Mouse (Mus musculus) megakaryocyte, embryonic 14.5 days (primary cell): Measurements from ENCODE around the gene Kcnk2.

Experiments used
- FLI1 ChIP-seq: IDR thresholded peaks from 2 replicates; pipeline ENCODE4 v1.6.1; 2012; ENCODE audit warnings: low read length, inconsistent platforms, mixed read lengths
- GATA1 ChIP-seq: IDR thresholded peaks from 3 replicates; pipeline ENCODE4 v1.6.1; 2012; ENCODE audit warnings: mixed read lengths, low read length, inconsistent platforms, borderline replicate concordance

- TF ChIP-seq GATA1 (no peak), FLI1 (no peak)
Observed at GRCm38 (mm10) chr1:189290885-189291284, 111.2 kb downstream of the Kcnk2 start.
